Mouse (Mus musculus): ENCODE results near the gene Pdgfa.

Gene Pdgfa

DNA sequence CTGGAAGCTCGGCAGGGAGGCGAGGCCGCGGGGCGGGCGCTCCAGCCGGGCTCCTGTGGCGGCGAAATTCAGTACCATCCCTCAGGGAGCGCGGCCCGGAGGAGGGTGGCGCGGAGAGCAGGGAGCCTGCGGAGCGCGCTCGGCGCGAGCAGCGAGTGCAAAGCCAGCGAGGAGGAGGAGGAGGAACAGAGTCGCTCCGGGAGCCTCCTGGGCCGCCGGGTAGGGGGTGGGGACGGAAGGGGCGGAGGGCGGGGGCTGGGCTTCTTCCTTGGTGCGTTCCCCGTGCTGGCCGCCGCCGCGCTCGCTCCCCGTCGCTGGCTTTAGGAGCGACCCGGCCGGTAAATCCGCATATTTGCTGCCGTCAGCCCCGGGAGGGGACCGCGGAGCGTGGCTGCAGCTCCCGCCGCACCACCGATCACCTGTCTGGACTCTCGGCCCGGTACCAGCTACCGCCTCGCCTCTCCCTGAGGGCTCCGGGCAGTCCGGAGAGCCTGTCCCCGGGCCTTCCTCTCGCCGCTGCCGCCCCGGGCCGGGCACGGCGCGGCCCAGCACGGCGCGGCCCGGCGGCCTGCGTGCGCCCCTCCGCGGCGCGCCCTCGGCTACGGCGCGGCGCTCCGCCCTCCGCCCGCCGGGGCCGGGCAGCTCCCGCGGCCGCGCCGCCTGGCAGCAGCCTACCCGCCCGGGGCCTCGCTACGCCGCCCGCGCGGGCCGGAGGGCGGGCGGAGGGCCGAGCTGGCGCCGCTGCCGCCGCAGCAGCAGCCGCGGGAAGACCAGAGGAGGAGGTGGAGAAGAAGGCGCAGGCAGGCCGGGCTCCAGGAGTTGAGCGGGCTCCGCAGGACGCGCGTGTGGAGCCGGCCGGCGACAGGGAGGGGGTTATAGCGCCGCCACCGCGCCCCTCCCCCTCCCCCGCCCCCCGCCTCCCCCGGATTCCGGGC is 2.1 kb downstream of the Pdgfa start:
- DNase-seq (ENCODE audit: low read depth, low spot score), result peak; percentile 49

DNA sequence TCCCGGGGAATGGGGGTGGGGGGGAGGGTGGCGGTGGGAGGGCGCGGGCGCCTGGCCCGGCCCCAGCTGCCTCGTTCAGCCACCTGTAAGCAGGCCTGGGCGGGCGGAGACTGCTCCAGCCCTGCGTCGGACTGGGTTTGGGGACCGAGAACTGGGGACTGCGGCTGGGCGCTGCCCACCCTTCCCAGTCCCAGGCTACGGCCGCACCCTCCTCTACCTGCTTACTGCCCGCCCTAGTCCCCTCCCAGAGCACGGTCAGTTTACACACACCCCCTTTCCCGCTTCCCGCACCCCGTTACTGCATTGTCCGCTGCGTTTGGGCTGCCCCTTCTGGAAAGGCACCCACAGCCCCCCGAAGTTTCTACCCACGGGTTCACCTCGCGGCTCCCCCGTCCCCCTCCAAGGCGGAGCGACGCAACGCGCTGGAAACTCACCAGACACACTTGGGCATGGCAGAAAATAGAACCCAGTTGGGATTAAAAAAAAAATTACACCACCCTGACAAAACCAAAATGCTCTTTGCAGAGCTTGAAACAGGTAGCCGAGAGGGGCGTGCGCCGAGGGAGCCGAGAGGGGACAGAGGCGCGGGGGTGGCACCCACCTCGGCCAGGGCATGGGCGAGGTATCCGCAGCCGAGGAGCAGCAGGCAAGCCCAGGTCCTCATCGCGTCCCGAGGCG is 2.9 kb downstream of the Pdgfa start:
- no peak for DNase-seq (ENCODE audit: low read depth, low spot score)

DNA sequence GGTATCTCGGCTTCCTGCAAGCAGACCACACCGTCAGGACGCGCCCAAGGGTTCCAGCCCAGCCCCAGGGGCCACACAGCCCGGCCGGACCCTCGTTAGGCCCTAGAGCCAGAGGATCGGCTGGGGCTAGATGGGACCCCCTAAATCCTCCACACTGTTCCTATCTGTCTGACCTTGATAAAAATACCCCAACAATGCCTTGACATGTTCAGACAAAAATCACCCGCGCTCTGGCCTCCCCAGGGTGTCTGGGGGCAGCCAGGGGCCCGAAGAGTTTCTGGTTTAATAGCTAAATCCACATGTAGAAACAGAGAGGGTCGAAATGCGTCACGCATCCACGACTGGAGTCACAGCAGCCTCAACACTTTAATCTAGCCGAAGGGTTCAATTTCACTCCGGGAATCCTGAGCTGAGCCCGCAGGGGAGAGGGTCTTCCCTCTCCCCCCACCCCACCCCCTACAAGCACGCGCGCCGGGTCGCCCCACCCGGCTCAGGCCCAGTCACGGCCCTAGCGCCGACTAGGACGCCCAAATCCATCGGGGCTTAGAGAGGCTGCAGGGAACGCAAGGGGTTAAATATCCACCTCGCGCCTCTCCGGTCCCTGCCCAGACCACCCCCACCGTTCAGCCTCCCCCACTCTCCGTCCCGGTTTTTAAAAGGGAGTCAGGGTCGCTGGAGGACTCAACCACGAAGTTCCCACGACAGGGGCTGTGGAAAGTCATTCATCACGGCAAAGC is 3.6 kb downstream of the Pdgfa start:
- DNase-seq (ENCODE audit: low read depth, low spot score), result no peak

DNA sequence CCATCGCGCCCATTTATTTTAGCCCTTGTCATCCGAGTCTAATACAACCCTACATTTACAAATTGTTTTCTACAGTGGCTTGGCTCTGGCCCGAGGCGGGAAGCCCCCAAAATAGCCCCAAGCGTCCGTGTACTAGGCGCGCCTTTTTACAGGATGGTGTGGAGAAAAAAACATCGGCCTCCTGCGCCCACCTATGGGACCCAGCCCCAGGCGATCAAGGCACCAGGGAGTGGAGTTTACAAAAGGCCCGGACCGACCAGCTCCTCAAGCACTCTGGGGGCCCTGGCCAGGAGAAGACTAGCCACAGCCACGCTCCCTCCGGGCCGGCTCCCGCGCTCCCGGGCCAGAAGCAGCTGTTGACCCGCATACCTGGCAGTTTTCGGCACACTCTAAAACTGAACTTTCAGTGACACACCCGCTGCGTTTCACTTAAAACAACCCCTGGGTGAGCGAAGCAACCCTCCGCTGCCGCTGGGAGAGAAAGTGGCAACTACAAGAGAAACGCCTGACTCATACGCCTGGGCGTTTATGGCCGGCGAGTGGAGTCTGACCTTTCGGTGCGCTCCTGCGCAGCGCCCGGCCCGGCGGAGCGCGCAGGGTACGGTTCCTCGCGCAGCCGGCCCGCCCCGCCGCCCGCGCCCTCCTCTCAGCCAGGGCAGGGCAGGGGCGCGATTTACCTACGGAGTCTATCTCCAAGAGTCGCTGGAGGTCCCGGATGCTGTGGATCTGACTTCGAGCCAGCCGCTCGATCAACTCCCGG is 4.4 kb downstream of the Pdgfa start:
- no peak for DNase-seq (ENCODE audit: low read depth, low spot score)

DNA sequence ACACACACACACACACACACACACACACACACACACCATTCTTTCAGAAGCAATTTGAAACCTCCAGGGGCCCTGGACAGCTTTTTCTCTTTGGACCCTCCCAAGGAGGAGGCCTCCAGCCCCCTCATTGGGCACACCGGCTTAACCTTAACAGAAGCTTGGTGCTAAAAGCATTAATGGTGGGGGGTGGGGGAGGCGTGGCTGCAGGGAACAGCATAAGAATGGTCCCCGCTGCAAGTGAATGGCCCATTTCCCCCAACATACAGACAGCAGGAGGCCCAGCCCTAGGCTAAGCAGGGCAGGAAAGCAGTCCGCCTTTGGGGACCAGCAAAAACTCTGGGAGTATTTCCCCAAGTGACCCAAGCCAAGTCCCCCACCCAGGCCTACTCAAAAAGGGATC is 5.4 kb downstream of the Pdgfa start:
- DNase-seq (ENCODE audit: low read depth, low spot score), result no peak

DNA sequence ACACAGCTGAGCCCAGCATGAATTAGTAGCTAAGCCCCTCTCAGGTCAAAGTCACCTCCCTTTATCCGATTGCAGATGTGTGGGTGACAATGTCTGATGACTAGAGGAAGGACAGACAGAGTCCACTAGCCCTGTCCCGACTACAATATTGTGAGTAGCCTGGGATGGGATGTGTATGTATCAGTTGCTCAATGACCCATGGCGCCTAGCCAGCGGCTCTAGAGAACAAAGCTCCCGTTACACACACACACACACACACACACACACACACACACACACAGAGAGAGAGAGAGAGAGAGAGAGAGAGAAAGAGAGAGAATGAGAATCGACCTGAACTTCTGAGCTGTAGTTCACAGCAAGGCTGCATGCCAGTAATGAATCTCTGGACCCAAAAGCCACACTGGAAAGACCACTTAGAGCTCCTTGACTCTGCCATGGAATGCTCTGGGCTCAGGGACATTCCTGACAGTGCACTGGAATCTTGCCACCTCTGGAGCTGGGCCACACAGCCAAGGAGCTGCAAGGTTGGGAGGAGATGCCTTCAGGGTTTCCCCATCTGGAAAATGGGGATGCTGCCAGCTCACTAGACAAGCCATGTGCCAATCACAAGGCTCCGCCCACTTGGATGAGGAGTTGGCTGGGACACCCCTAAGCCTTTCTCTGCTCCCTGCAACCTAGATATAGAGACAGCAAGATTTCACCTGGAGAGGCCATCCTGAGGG is 6.3 kb downstream of the Pdgfa start:
- DNase-seq (ENCODE audit: low read depth, low spot score), result no peak

DNA sequence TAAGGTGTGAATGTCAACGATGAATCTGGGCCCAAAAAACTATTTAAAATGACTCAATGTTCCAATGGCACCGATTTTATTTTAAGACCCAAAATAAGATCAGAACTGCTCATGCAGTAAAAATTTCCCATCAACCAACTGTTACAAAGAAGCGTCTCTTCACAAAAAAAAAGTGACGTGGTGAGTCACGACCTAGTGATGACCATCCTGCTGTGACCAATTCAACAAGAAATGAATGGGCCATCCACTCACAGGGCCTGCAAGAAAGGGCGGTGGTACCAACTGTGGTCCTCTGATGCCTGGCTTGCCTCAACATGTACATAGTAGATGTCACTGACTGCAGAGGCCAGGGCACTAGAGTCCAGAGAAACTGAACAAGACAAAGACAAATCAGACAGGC is 7.6 kb downstream of the Pdgfa start:
- no peak for DNase-seq (ENCODE audit: low read depth, low spot score)

DNA sequence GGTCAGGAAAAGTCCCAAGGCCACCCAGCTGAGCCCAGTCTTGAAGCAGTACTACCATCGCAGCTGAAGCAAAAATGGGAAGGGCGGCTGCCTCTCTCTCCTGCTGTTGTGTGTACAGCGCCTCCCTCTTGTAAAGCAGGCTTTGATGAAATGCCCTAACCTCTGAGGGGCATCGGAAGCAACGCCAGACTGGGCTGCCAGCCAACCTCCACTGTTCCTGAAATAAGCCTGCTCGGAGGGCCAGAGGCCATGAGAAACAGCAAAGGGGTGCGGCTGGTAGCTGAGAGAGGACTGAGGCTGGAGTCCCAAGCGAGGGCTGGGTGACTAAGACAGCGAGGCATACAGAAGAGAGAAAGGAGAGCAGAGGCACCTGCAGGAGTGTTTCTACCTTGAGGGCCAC is 8.4 kb downstream of the Pdgfa start:
- no peak for DNase-seq (ENCODE audit: low read depth, low spot score)

DNA sequence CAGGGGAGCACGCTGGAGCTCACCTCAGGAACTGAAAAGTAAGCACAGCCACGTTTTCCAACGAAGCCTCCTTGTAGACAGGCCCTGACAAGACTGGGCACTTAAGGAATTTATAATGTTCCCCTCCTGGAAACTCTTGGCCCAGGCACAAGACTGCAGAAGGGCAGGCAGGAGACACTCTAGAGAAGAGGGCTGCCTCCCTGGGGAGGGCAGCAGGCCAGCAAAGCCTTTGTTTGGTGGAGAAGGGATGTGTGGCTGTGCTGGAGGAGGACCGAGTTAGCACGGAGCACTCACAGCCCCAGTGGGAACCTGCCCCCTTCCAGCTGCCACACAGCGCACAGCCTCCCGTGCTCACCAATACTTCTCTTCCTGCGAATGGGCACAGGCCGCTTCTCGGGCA is 9.2 kb downstream of the Pdgfa start:
- no peak for DNase-seq (ENCODE audit: low read depth, low spot score)

DNA sequence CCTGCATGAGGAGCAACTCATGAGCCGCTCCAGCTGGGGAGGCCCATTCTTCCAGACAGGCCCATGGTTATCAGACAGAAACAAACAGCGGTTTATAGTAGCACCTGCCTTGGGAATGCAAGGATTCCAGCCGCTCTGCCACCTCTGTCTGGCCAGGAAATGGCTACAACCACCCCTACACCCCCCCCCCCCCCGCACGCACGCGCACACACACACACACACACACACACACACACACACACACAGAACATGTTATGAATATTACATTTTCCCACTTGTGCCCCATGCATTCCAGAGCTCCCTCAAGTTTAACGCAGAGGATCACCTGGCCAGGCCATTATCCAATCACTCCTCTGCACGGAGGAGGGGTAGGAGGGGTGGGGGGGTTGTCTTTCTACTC is 15.2 kb downstream of the Pdgfa start:
- DNase-seq (ENCODE audit: low read depth, low spot score), result no peak

DNA sequence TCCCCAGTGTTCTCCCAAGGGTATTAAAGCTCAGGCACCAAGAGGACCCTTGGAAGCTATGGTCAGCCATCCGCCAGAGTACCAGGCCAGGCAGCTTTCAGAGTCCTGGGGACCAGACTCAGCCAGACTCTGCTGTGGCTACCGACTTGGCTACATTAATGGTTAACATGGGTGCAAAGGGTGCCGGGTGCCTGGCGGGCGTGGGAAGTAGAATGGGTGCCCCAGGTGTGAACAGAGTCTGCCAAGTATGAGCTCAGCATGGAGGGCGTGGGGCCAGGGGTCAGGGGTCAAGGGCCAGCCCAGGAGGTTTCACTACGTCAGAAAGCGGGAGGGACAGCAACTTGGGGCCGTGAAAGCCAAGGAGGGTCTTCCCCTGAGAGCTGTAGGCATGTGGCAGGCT is 16.6 kb downstream of the Pdgfa start:
- no peak for DNase-seq (ENCODE audit: low read depth, low spot score)

DNA sequence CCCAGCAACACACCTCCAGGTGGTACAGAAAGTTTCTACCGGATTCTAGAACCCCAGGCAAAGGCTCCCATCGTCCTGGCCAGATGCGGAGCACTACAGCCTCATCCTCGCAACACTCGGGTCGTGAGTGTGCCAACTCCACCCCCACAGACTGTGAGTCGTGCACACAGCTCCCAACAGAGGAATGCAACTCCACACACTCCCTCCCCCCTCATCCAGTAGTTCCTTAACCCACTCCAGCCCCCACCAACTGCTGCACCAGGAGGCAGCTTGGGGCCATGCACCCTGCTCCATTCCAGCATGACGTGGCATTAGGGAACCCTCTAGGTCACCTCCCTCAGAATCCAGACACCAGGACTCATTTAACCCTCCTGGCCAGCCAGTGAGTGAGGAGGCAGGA is 17.3 kb downstream of the Pdgfa start:
- DNase-seq (ENCODE audit: low read depth, low spot score), result no peak

DNA sequence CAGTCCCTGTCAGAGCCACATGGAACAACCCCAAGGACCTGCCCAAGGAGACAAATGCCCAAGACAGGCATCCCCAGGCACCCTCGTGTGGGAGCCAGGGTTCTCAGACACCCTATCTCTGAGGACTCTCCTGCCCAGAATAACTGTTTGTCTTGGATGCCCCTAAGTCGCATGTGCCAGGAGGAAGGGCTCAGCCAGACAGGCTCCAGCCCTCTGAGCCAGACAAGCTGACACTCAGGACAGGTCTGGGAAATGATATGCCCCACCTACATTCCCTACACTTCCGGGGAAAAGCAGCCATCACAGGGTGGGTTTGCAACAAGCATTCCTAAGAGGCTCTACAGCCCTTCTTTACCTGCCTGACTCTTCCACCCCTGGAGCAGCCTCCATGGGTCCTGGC is 19.4 kb downstream of the Pdgfa start:
- no peak for DNase-seq (ENCODE audit: low read depth, low spot score)

DNA sequence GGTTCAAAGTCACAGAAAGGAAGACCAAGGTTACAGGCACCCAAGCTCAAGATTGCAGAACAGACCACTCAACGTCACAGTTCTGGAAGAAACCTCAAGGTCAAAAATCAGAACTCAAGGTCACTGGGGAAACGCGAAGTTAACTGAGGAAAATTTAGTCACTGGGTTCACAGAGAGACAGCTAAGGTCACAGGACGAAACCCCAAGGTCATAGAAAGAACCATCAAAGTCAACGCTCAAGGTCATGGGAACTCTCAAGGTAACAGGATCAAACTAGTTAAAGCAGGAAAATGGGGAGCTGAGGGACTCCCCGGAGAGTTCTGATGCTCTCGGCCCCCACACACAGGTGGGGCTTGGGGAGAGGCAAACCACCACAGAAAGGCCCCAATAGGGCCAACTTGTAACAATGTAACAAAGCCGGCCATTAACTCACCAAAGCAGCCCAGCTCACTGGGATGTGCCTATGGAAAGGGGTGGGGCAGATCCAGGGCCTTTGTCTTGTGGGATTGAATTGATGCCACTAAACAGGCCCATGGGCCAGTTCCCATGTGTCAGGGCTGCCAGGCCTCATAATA is 22.2 kb downstream of the Pdgfa start:
- no peak for DNase-seq (ENCODE audit: low read depth, low spot score)

DNA sequence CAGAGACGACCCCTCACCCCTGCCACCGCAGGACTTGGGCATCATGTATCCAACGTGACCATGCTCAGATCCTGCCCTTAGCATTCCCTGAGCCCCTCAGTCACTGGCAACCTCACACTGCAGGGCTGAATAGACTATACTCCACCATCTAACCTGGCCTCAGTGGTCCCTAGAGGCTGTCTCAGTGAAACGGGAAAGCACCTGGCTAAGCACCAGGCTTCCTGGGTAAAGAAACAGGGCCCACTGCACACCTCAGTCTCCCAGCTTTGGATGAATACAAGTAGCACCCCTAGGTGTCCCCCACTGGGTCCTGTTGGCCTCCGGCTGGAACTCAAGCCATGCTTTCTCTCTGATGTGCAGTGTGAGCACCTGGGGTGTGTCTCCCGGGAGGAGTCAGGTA is 23.7 kb downstream of the Pdgfa start:
- DNase-seq (ENCODE audit: low read depth, low spot score), result no peak

DNA sequence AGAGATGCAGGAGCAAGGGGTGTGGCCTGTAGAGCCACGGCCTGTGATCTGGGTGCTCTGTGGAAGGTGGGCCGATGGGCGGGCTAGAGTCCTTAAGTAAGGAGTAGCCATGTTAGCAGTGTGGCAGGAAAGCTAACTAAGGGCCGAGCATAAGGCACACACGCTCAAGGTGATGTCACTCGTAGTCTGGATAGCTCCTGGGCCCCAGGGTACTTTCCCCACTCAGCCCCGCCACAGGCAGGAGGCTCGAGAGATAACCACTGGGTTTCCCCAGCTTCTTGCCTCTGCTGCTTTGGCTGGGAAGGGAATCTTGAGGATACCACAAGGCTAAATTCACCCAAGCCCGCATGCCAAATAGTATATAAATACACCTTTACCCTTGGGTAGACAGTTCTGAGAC is 25.8 kb downstream of the Pdgfa start:
- DNase-seq (ENCODE audit: low read depth, low spot score), result no peak

DNA sequence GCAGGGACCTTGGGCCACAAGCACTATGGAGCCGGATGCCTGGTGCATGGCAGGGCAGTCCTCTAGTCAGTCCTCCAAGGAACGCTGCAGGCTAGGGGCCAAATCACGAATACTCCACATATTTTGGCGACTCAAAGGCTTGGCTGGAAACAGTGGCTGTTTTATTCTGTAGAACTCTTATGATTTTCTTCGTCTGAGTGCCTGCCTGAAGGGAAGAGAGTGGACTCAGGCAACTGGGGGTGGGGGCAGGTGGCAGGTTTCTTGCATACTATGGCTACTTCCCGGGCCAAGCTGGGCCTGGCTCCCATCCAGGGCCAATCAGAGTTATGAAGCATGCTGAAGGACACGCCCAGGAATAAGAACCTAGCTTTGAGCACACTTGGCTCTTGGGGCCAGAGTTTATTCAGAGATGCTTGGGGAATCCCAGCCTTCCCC is 27.1 kb downstream of the Pdgfa start:
- DNase-seq (ENCODE audit: low read depth, low spot score), result no peak

DNA sequence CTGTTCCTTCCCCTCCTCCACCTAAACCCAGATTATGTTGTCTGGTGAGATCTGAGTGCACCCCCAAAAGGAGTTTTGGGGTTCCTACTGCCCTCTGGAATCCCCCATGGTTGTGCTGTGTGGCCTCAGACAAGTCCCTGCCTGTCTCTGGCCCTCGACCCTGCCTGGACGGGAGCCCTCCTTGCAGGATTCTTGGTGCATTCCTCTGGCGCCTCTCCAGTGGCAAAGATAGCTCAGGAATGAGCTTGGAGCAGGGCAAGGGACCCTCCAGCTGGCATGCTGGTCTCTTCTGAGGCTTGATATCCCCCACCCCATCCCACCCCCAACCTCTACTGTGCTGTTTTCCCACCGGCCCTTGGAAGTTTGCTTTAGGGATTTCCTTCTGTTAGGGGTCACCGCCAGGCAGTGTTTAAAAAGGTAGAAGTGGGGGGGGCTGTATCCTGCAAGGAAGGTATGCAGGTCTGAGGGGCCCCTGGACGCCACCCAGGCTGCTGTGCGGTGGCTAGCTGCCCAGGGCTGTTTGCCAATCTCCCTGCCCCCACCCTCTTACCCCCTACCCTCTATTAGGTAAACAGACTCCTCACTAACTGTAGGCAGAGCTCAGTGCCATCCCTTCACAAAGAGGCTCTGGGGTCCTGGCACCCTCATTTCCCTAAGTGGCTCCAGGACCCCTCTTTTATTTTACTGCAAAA is 31.0 kb downstream of the Pdgfa start:
- no peak for DNase-seq (ENCODE audit: low read depth, low spot score)

DNA sequence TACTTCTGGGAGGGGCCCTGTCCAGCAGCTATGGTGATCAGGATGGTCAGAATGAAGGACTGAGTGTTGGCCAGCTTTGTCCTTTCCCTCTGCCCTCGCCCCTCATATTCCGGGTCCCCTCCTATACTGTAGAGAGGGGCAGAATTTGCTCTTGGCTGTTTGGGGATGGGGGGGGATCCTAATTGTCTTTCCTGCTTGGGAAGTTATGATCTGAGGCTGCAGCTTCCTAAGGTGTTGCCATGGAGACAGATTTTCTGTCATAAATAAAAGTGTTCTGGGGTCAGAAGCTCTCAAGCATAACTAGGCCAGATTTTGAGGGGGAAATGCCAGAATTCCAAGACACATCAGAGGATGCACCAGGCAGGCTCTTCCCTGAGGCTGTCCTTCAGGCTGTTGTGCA is 31.6 kb downstream of the Pdgfa start:
- DNase-seq (ENCODE audit: low read depth, low spot score), result peak; percentile 18

DNA sequence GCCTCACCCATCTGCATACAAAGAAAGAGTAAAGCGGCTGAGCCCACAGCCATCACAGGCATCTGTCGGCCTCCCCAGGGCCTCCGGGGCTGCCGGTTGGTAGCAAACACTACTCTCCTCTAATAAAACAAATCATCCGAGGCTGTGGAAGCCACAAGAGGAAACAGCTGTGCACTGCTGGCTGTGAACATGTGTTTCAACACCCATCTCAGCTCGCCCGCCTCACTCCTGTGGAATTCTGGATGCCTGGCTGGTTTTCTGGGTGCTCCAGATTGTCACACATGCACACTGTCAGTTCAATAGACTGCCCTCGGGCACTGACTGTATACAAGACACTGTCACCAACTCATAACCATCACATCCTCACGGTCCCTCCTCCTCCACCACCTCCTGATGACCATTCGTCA is 40.7 kb downstream of the Pdgfa start:
- DNase-seq (ENCODE audit: low read depth, low spot score), result no peak
